Mouse (Mus musculus): Measurements from ENCODE around the gene Dnm1. TPM values are rescaled to one million over a fixed set of nuclear protein-coding genes. Genes with fewer than 3 reads are reported as not detected.
"Not testable (repeated sequence)": the region's sequence is repeated elsewhere in the genome, so short reads cannot be mapped to it uniquely, and the experiment has no call there.

Gene Dnm1
- polyA plus RNA-seq, 3 experiments from 2014 or later = not detected

GRCm38 (mm10) chr2:32310096-32310845 lies 42.9 kb downstream of the Dnm1 start:
- ATAC-seq = no peak

- ATAC-seq = no peak
Observed at GRCm38 (mm10) chr2:32308870-32309568, 44.1 kb downstream of the Dnm1 start.

- no peak for ATAC-seq
Observed at GRCm38 (mm10) chr2:32307941-32308760, 45.0 kb downstream of the Dnm1 start.

GRCm38 (mm10) chr2:32307247-32307798 lies 45.8 kb downstream of the Dnm1 start:
- no peak for ATAC-seq

GRCm38 (mm10) chr2:32306176-32306575 lies 47.0 kb downstream of the Dnm1 start:
- ATAC-seq = no peak

- no peak for ATAC-seq
Observed at GRCm38 (mm10) chr2:32305668-32306067, 47.5 kb downstream of the Dnm1 start.

- no peak for ATAC-seq
Observed at GRCm38 (mm10) chr2:32304145-32304832, 48.8 kb downstream of the Dnm1 start.

- no peak for ATAC-seq
Observed at GRCm38 (mm10) chr2:32302952-32303351, 50.2 kb downstream of the Dnm1 start.

GRCm38 (mm10) chr2:32299469-32299868 lies 53.7 kb downstream of the Dnm1 start:
- ATAC-seq = no peak

GRCm38 (mm10) chr2:32295842-32296241 lies 57.3 kb downstream of the Dnm1 start:
- not testable (repeated sequence) for ATAC-seq

- ATAC-seq = no peak
Observed at GRCm38 (mm10) chr2:32295285-32295684, 57.9 kb downstream of the Dnm1 start.

GRCm38 (mm10) chr2:32294348-32294747 lies 58.8 kb downstream of the Dnm1 start:
- no peak for ATAC-seq

- no peak for ATAC-seq
Observed at GRCm38 (mm10) chr2:32289578-32289977, 63.6 kb downstream of the Dnm1 start.

GRCm38 (mm10) chr2:32288371-32288931 lies 64.7 kb downstream of the Dnm1 start:
- ATAC-seq = no peak

- peak; percentile 99 for ATAC-seq
Observed at GRCm38 (mm10) chr2:32287923-32288367, 65.2 kb downstream of the Dnm1 start, which contains the start of gene Swi5. Gene Swi5 (minus strand): TSS chr2:32288075.

- no peak for ATAC-seq
Observed at GRCm38 (mm10) chr2:32287334-32287840, 65.8 kb downstream of the Dnm1 start, which contains the start of gene Golga2. Gene Golga2 (plus strand): TSS chr2:32287384.

GRCm38 (mm10) chr2:32283986-32284385 lies 69.2 kb downstream of the Dnm1 start:
- ATAC-seq = no peak

GRCm38 (mm10) chr2:32282727-32283126 lies 70.4 kb downstream of the Dnm1 start:
- no peak for ATAC-seq

- ATAC-seq = no peak
Observed at GRCm38 (mm10) chr2:32282289-32282688, 70.8 kb downstream of the Dnm1 start.

- no peak for ATAC-seq
Observed at GRCm38 (mm10) chr2:32275823-32276222, 77.3 kb downstream of the Dnm1 start.

- ATAC-seq = peak; percentile 27
Observed at GRCm38 (mm10) chr2:32260635-32261034, 92.5 kb downstream of the Dnm1 start.

All from inflammation-experienced regulatory T-cells, adult 6 months (primary cell).